Mouse (Mus musculus) retina, postnatal 1 day (tissue): Measurements from ENCODE around the gene Fat3.

Experiments used
- DNase-seq: peaks from one replicate; pipeline ENCODE4 v3.0.0-alpha.2; 2012

Gene Fat3

GRCm38 (mm10) chr9:16501186-16501711, at the start of gene Fat3:
Gene Fat3 (minus strand): TSS chr9:16501285.
- peak; percentile 68 for DNase-seq

DNA sequence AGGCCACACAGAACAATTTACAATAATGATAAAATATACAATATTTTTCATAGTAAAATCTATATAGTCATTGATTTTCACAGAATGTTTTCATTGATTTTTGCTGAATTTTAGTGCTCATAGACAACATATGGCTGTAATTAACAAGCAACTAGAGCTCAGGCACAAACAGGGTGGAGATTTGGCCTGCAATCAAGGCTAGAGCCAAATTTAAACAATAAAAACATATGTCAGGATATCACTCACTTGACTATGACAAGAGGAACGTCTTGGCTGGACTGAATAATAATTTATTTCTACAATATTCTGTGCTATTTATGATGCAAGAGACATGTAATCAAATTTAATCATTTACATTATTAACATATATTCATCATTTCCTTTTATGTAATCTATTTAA, 31.8 kb upstream of the Fat3 start:
- DNase-seq: no peak

DNA sequence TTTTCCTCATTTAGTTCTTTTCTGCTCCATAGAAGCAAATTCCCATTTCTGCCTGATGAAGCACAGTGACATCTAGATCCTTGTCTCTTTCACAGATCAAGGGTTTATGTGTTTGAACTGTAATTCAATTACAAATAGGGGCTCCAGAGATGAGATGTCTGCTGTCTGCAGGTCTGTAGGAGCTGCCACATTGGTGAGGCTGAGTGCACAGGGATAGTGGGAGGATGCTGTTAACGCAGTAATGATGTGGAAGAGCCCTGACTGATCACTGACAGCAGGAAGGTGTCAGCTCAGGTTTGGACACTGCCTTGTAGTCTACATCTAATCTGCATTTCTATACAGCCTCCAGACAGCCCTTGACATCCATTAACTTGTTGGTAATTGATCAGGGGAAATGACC, 16.5 kb upstream of the Fat3 start:
- no peak for DNase-seq

GRCm38 (mm10) chr9:16512005-16512404, 10.9 kb upstream of the Fat3 start:
- no peak for DNase-seq

DNA sequence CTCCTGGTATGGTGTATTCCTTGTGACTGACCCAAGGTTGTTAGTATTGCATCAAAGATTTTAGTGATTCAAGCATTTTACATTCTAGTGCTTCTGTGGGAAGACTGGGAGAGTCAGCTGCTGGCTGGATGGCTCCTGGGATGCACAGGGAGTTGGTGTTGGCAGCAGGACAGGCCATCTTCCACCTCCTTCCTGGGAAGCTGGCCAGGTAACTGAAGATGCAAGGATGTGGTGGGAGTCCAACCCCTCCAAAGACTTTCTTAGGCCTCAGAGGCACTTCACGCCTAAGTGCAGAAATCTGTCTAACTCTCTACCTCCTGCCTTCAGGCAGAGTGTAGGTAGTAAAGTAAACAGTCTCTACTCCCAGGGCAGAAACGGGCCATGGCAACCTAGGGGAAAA, 2.7 kb upstream of the Fat3 start:
- no peak for DNase-seq

DNA sequence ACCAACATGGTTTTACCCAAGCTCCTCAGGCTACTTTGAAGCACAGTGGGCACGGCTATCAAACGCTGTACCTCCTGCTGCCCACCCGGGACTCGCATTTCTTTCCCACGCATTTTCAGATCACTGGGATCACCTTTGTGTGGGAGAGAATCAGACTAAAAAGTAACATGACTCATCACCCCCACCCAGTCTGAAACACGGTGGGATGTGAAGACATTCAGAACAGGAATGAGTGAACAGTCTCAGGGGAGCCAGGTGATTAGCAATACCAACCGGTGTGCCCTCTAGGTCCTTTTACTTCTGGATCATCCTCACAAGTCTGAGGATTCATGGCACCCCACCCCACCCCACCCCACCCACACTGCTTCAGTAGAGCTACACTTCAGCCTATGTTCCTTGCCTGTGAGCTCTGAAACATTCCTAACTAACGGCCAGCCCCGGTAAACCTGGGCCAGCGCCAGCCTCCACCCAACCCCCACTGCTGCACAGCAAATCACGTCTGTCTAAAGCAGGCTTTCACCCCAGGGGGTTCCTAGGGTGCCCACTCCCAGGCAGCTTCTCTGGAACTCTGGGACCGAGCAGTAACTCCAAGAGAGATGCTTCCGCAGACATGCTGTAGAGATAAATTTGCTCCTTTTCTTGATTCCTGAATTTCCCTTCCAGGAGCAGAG, 1.7 kb upstream of the Fat3 start:
- peak; percentile 36 for DNase-seq

- peak; percentile 92 for DNase-seq
These were observed 1.0 kb upstream of the Fat3 start for GRCm38 (mm10) chr9:16501990-16502672.

GRCm38 (mm10) chr9:16500382-16501185, 501 bp downstream of the Fat3 start:
- peak; percentile 82 for DNase-seq

DNA sequence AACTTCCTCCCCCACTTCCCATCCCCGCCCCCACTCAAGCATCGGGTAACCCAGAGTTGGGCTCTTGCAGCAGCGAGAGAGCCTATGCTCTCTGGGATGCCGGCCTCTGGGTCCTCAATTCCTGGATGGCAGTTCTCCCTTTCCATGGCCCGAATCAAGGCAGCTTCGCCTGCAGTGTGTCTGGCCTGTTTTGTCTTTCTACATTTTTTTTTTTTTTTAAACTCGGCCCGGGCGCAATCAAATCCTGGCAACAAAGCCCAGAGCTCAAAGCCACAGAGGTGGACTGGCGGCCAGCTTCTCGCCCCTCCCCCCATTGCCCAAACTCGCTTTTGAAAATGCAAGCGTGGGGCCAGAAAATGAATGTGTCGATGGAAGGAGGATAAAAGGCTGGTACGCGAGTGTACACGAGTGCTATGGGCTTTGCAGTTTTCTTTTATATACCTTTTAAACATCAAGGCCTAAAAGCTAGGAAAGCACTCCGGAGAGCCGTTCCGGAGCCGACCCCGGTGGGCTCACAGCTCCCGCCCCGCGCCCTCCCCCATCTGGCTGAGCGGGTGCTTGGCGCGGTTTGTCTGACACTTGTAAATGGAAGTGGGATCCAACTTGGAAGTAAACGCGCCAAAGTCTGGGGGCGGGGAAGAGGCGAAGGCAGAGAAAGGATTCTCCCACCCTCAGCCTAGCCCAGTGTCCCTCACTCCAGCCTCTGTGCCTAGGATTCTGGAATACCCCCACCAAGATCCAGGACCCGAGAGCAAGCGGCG, 1.3 kb downstream of the Fat3 start:
- DNase-seq: peak; percentile 80

DNA sequence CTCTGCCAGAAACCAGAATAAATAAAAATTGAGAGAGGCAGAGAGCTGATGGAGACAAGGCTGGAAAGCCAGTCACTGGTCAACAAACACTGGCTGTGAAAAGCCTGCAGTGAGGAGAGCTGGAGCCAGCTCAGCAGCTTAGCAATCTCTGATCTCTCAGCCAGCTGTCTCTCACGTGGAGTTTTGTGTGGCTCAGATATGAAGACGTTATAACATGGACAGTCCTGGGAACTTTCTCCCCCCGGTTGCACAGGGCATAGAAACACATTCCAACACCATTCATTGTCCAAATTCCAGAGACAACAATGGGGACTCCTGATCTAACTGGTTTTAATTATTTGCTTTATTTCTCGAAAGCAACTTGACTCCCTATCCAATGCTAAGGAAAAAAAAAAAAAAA, 2.2 kb downstream of the Fat3 start:
- peak; percentile 71 for DNase-seq

GRCm38 (mm10) chr9:16497361-16497760, 3.7 kb downstream of the Fat3 start:
- DNase-seq: no peak

- DNase-seq: peak; percentile 56
These were observed 4.8 kb downstream of the Fat3 start for GRCm38 (mm10) chr9:16496331-16496730.

- peak; percentile 75 for DNase-seq
These were observed 11.4 kb downstream of the Fat3 start for GRCm38 (mm10) chr9:16489661-16490060.

- no peak for DNase-seq
These were observed 13.5 kb downstream of the Fat3 start for GRCm38 (mm10) chr9:16487565-16487964.

DNA sequence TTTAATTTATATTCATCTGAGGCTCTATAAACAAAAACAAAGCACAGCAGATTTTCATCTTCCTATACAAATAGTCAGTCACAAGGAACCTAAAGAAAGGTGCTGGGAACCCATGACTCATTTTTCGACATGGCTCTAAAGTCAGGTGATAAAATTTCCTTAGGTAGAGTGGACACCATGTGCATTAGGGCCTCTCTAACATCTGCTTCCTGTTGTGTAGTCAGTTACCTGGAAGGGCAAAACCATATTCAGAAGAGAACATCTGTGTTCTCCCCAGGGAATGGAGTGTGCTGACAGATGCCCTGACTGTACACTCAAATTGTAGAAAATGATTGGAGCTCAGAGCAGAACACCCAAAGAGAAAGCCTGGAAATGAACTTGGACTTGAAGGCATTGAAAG, 14.9 kb downstream of the Fat3 start:
- no peak for DNase-seq

DNA sequence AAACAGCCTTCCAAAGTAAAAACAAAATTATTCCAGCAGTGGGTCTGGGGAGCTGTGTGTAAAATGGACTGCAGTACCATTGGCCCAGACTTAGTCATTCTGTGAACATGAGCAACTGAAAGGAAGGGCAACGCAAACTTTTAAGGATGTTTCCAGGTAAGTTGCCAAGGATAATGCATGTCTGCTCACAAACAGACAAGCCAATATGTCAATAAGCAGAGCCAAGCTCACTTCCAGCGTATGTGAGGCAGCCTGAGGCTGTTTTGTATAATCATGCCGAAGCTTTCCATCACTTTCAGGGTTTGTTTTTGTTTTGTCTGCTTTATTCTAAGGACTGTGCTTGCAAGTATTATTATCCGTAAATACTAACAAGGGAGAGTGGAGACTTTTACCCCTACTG, 15.9 kb downstream of the Fat3 start:
- DNase-seq: peak; percentile 11

GRCm38 (mm10) chr9:16484765-16485164, 16.3 kb downstream of the Fat3 start:
- peak; percentile 79 for DNase-seq

- DNase-seq: no peak
These were observed 39.6 kb downstream of the Fat3 start for GRCm38 (mm10) chr9:16461491-16461890.

DNA sequence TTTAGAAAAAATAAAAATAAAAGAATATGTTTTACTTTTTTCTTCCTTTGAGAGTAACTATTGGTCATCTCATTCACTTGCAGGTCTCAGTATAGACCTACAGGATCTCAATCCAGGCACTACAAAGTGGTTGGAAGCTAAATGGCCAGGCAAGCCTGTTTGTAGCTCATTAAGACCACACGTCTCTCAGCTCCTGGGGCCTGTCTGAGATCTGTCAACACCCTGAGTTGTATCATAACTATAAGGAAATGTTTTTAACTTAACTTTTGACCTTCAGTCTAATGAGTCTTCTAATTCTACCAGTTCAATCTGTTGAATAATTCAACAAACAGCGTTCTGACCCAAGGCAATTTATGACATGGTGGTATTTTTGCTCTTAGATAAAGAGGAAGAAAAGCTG, 40.5 kb downstream of the Fat3 start:
- DNase-seq: no peak

DNA sequence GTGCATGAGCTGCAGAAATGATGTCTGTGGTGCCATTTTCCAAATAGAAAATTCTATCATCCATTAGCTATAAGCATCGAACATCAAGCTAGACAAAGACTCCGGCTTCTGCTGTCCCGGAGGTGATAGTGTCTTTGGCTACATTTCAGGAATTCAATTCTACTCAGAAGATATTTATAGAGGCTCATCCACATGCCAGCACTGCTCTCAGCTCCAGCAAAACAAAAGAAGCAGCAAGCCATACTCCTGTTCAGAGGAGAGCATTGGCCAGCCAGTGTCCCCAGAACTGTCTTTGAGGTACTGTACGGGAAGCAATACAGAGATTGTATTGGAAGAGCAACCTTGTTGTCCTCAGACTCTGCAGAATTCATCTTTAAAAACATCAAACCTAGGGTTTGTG, 59.2 kb downstream of the Fat3 start:
- no peak for DNase-seq

- no peak for DNase-seq
These were observed 60.4 kb downstream of the Fat3 start for GRCm38 (mm10) chr9:16440638-16441037.

DNA sequence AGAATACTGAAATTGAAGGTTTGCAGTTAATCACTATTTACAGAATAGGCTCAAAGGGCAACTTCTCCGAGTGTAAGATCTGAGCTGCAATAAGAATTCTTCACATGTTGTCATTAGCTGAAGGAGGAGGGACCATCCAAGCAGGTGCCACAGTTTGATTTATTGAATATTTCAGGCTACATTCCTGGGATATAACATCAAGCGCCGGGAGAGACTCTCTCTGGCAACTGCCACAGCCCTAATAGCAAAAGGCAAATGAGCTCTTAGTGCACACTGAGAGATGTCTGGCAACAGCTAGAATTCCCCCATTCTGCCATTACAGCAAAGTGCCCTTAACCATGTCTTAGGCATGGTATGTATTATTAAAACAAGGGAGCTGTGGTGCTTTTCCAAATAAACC, 61.1 kb downstream of the Fat3 start:
- DNase-seq: no peak

DNA sequence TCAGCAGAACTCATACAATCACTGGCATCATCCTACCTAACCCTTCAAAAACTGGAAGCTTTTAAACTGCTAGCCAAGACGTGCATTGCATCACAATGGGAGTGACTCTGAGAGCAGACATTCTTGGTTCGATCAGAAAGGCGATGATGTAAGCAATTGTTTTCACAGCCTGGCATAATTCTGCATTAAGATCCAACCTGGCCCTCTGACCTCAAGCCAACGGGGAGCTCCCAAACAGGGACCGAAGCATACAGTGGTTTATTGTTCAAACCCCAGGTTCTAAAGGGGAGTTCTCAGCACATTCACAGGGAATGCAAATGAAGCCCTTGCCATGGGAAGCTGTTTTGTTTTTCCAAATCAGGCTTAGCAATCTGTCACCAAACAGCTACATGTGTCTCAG, 63.3 kb downstream of the Fat3 start:
- peak; percentile 66 for DNase-seq
